Mouse (Mus musculus) B cell, adult 62 days (primary cell): ENCODE measurements around the gene Gm3159. TPM values are rescaled to one million over a fixed set of nuclear protein-coding genes. Genes with fewer than 3 reads are reported as not detected.

Source experiments
- total RNA-seq: library from RNA; stranded (reverse); gene quantifications from 4 replicates; pipeline ENCODE4 v1.2.4, GENCODE M21; 2023

The Gm3159 gene
- not detected in 4 replicates for total RNA-seq

GRCm38 (mm10) chr14:4397226-4397625 lies at the start of gene Gm3159:
TSS of gene Gm3159 (plus strand) at chr14:4397526.

GRCm38 (mm10) chr14:4414965-4415835 lies 17.9 kb downstream of the Gm3159 start, which contains the start of gene Gm3164:
TSS of gene Gm3164 (plus strand) at chr14:4415448.

GRCm38 (mm10) chr14:4430692-4431091 lies 33.4 kb downstream of the Gm3159 start, which contains the start of gene Gm3173:
TSS of gene Gm3173 (plus strand) at chr14:4430992.

Other genes with a start within 250 kb of the Gm3159 start
- not detected in 4 replicates for gene Gm3127, start 232.5 kb upstream of the Gm3159 start, total RNA-seq
- not detected in 4 replicates for gene Gm2974, start 214.9 kb upstream of the Gm3159 start, total RNA-seq
- not detected in 4 replicates for gene Gm3138, start 147.9 kb upstream of the Gm3159 start, total RNA-seq
- gene Gm3149, start 80.2 kb upstream of the Gm3159 start, total RNA-seq: not detected in 4 replicates
- gene 2610042L04Rik, start 62.8 kb upstream of the Gm3159 start, total RNA-seq: not detected in 4 replicates
- gene Gm3164, start 17.9 kb downstream of the Gm3159 start, total RNA-seq: not detected in 4 replicates
- not detected in 4 replicates for gene Gm3173, start 33.5 kb downstream of the Gm3159 start, total RNA-seq
- not detected in 4 replicates for gene Gm3182, start 84.2 kb downstream of the Gm3159 start, total RNA-seq
- not detected in 4 replicates for gene Gm3047, start 157.9 kb downstream of the Gm3159 start, total RNA-seq
- not detected in 4 replicates for gene Gm8159, start 234.8 kb downstream of the Gm3159 start, total RNA-seq